Mouse (Mus musculus) cortical plate, adult 2 months (tissue): ENCODE measurements around the gene Txnrd2.

Source experiments
- CTCF ChIP-seq: fragments of 200-500 bp; IDR thresholded peaks from 2 replicates; pipeline ENCODE4 v1.5.1; 2011; ENCODE audit warnings: mild to moderate bottlenecking, control low read depth, low read length; ENCODE audit not compliant: insufficient read depth; ENCODE audit errors: extremely low read depth
- POLR2A ChIP-seq: fragments of 200-500 bp; IDR thresholded peaks from 2 replicates; pipeline ENCODE4 v1.6.1; 2011; ENCODE audit warnings: mild to moderate bottlenecking, low read length, control low read depth; ENCODE audit not compliant: insufficient read depth; ENCODE audit errors: extremely low read depth

DNA sequence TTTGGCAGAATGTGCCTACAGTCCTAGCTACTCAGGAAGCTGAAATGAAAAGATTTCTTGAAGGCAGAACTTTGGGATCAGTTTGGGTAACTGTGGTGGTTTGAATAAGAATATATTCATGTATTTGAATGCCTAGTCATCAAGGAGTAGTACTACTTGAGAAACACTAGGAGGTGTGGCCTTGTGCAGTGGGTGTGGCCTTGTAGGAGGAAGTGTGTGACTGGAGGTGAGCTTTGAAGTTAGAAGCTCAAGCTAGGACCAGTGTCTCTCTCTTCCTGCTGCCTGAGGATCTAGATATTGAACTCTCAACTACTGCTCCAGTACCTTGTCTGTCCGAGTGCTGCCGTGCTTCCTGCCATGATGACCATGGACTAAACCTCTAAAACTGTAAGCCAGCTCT lies 59.9 kb downstream of the Txnrd2 start:
- no peak for TF ChIP-seq CTCF
- TF ChIP-seq POLR2A = no peak
